Mouse (Mus musculus) hindbrain, embryonic 11.5 days (tissue): ENCODE measurements around the gene Gm11596. TPM values are rescaled to one million over a fixed set of nuclear protein-coding genes. Genes with fewer than 3 reads are reported as not detected.
"Not testable (repeated sequence)": the region's sequence is repeated elsewhere in the genome, so short reads cannot be mapped to it uniquely, and the experiment has no call there.

ENCODE experiments used
- ATAC-seq: fragments of 200-750 bp; cut with Nextera tagmentation; 2 replicates; pipeline ENCODE4 v1.8.0; 2017; ENCODE audit warnings: mild to moderate bottlenecking, moderate TSS enrichment, moderate library complexity; ENCODE audit not compliant: low FRiP score
- DNase-seq: peaks from one replicate; pipeline ENCODE4 v3.0.0-alpha.2; 2015; ENCODE audit warnings: low spot score
- H3K27ac ChIP-seq: fragments of 300-500 bp; sonication (generic); 2 replicates; pipeline ENCODE4 v1.5.1; 2014; ENCODE audit warnings: mild to moderate bottlenecking, low read depth, low read length
- H3K27me3 ChIP-seq: fragments of 300-500 bp; sonication (generic); 2 replicates; pipeline ENCODE4 v1.6.1; 2014; ENCODE audit warnings: mild to moderate bottlenecking, low read length, moderate library complexity, mixed read lengths; ENCODE audit not compliant: control insufficient read depth, insufficient read depth
- H3K36me3 ChIP-seq: fragments of 300-500 bp; sonication (generic); 2 replicates; pipeline ENCODE4 v1.6.1; 2014; ENCODE audit warnings: mild to moderate bottlenecking, low read length, moderate library complexity, mixed read lengths; ENCODE audit not compliant: control insufficient read depth, insufficient read depth
- H3K4me1 ChIP-seq: fragments of 300-500 bp; sonication (generic); replicated peaks from 2 replicates; pipeline ENCODE4 v1.6.1; 2014; ENCODE audit warnings: low read length, mixed read lengths; ENCODE audit not compliant: control insufficient read depth, insufficient read depth
- H3K4me2 ChIP-seq: fragments of 300-500 bp; sonication (generic); replicated peaks from 2 replicates; pipeline ENCODE4 v1.6.1; 2014; ENCODE audit warnings: mild to moderate bottlenecking, low read depth, low read length
- H3K4me3 ChIP-seq: fragments of 300-500 bp; sonication (generic); 2 replicates; pipeline ENCODE4 v1.5.1; 2014; ENCODE audit warnings: low read depth, low read length
- H3K9ac ChIP-seq: fragments of 300-500 bp; sonication (generic); 2 replicates; pipeline ENCODE4 v1.6.1; 2014; ENCODE audit warnings: low read depth, low read length
- H3K9me3 ChIP-seq: fragments of 300-500 bp; sonication (generic); 2 replicates; pipeline ENCODE4 v1.6.1; 2016; ENCODE audit warnings: low read length; ENCODE audit not compliant: control insufficient read depth
- WGBS: fragments of 180-500 bp; shearing (Covaris S2); extraction: QIAGEN DNeasy Blood & Tissue Kit; methylation state at CpG from one replicate; pipeline ENCODE4 v1.1.7; 2014; 5-methylcytosine and 5-hydroxymethylcytosine counted together
- polyA plus RNA-seq: library from polyadenylated mRNA; unstranded; fragments of >200 nt; fragmentation: Nextera tagmentation; extraction: Ambion mirVana; gene quantifications from 2 replicates; pipeline ENCODE4 v1.2.1, GENCODE M21; 2014

Gene Gm11596
- polyA plus RNA-seq, 1 experiment from 2014 or later: not detected

DNA sequence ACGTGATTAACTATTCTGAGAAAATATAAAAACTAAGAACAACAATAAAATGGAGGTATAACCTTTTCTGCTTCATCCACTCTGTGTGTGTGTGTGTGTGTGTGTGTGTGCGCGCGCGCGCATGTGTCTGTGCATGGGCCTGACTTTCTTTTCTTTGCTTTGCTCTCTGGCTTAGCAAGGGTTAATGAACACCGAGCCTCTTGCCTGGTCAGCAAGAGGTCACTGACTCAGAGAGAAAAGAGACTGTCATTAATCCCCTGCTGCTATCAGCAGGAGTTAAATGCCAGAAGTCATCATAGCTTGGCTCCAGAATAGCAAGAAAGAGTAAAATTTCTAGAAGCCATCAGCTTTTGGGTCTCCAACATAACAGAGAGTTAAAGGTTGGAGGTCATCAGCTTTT, 14.9 kb downstream of the Gm11596 start:
- Histone ChIP-seq H3K36me3 (no peaks in the 10 kb centered on the region), H3K27ac (no peak overlapping the region), H3K4me1 (no peaks in the 10 kb centered on the region), H3K9me3 (no peaks in the 10 kb centered on the region), H3K9ac (no peak overlapping the region), H3K4me3 (no peak overlapping the region), H3K27me3 (no peaks in the 10 kb centered on the region), H3K4me2 (no peak overlapping the region)
- no peak for ATAC-seq
- 46% methylated on average over 7 of the region's 7 CpGs for WGBS
- peak; percentile 6 for DNase-seq

- H3K36me3 ChIP-seq, H3K9me3 ChIP-seq, H3K4me1 ChIP-seq, H3K9ac ChIP-seq, H3K27ac ChIP-seq, H3K4me2 ChIP-seq, ATAC-seq, H3K27me3 ChIP-seq, DNase-seq, H3K4me3 ChIP-seq: not testable (repeated sequence)
Measured at GRCm38 (mm10) chr11:99772813-99773212, 20.5 kb downstream of the Gm11596 start, which contains the start of gene Gm11595. Gm11595 (minus strand) TSS chr11:99772913.

DNA sequence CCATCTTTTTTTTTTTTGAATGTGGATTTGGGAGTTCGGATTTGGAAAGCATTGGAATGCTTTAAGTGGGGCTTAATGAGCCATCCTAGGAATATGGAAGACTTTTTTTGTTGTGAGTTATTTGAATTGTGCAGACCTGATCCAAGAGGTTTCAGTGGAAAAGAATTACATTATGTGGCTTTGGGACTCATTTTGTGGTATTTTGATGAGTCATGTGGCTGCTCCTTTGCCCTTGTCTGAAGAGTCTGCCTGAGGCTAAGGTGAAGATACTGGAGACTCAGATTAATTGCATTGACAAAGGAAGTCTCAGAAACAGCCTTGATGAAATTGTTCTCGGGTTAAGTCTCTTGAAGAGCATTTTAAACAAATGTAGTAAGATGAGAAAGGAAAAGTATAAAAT, 24.9 kb downstream of the Gm11596 start:
- no peak for DNase-seq
- ATAC-seq: no peak
- H3K4me1 ChIP-seq: no peaks in the 10 kb centered on the region
- H3K27me3 ChIP-seq: no peaks in the 10 kb centered on the region
- H3K9ac ChIP-seq: no peak overlapping the region
- 77% methylated on average over 2 of the region's 2 CpGs for WGBS
- H3K36me3 ChIP-seq: no peaks in the 10 kb centered on the region
- no peak overlapping the region for H3K4me3 ChIP-seq
- no peak overlapping the region for H3K27ac ChIP-seq
- no peaks in the 10 kb centered on the region for H3K9me3 ChIP-seq
- H3K4me2 ChIP-seq: no peak overlapping the region

GRCm38 (mm10) chr11:99758877-99759276, 34.4 kb downstream of the Gm11596 start:
- Histone ChIP-seq H3K27me3 (no peaks in the 10 kb centered on the region), H3K9me3 (no peaks in the 10 kb centered on the region), H3K4me2 (no peak overlapping the region), H3K27ac (no peak overlapping the region), H3K4me3 (no peak overlapping the region), H3K36me3 (no peaks in the 10 kb centered on the region), H3K4me1 (no peaks in the 10 kb centered on the region), H3K9ac (no peak overlapping the region)
- WGBS: 85% methylated on average over 1 of the region's 1 CpGs
- ATAC-seq (no peak), DNase-seq (no peak)

GRCm38 (mm10) chr11:99743985-99744384, 49.3 kb downstream of the Gm11596 start:
- WGBS: 96% methylated on average over 3 of the region's 3 CpGs
- H3K27me3 ChIP-seq: no peaks in the 10 kb centered on the region
- no peaks in the 10 kb centered on the region for H3K9me3 ChIP-seq
- no peaks in the 10 kb centered on the region for H3K36me3 ChIP-seq
- no peak overlapping the region for H3K9ac ChIP-seq
- H3K4me3 ChIP-seq: no peak overlapping the region
- ATAC-seq (no peak), DNase-seq (no peak)
- H3K4me2 ChIP-seq: no peak overlapping the region
- no peak overlapping the region for H3K27ac ChIP-seq
- H3K4me1 ChIP-seq: no peaks in the 10 kb centered on the region

Other genes with a start within 250 kb of the Gm11596 start
- not detected in 2 replicates for gene Krtap3-3, start 242.6 kb downstream of the Gm11596 start, polyA plus RNA-seq
- gene Krtap3-2, start 236.6 kb downstream of the Gm11596 start, polyA plus RNA-seq: not detected in 2 replicates
- gene Gm11939, start 234.0 kb downstream of the Gm11596 start, polyA plus RNA-seq: not detected in 2 replicates
- not detected in 2 replicates for gene Krtap3-1, start 226.8 kb downstream of the Gm11596 start, polyA plus RNA-seq
- not detected in 2 replicates for gene Krtap1-5, start 212.5 kb downstream of the Gm11596 start, polyA plus RNA-seq
- not detected in 2 replicates for gene Krtap1-4, start 209.8 kb downstream of the Gm11596 start, polyA plus RNA-seq
- not detected in 2 replicates for gene Krtap1-3, start 202.1 kb downstream of the Gm11596 start, polyA plus RNA-seq
- gene Krtap9-3, start 195.4 kb downstream of the Gm11596 start, polyA plus RNA-seq: not detected in 2 replicates
- not detected in 2 replicates for gene Gm11938, start 190.2 kb downstream of the Gm11596 start, polyA plus RNA-seq
- gene Gm11937, start 183.3 kb downstream of the Gm11596 start, polyA plus RNA-seq: not detected in 2 replicates
- not detected in 2 replicates for gene Krtap2-4, start 178.6 kb downstream of the Gm11596 start, polyA plus RNA-seq
- gene Gm11562, start 173.0 kb downstream of the Gm11596 start, polyA plus RNA-seq: not detected in 2 replicates
- gene Krtap4-1, start 165.2 kb downstream of the Gm11596 start, polyA plus RNA-seq: not detected in 2 replicates
- gene Krtap4-2, start 158.4 kb downstream of the Gm11596 start, polyA plus RNA-seq: not detected in 2 replicates
- gene Krtap4-7, start 149.4 kb downstream of the Gm11596 start, polyA plus RNA-seq: not detected in 2 replicates
- not detected in 2 replicates for gene Gm11555, start 143.2 kb downstream of the Gm11596 start, polyA plus RNA-seq
- not detected in 2 replicates for gene Gm11563, start 134.5 kb downstream of the Gm11596 start, polyA plus RNA-seq
- not detected in 2 replicates for gene Krtap4-6, start 127.5 kb downstream of the Gm11596 start, polyA plus RNA-seq
- gene Gm14190, start 102.7 kb downstream of the Gm11596 start, polyA plus RNA-seq: not detected in 2 replicates
- gene Gm14180, start 59.2 kb downstream of the Gm11596 start, polyA plus RNA-seq: not detected in 2 replicates
- gene Gm11595, start 20.6 kb downstream of the Gm11596 start, polyA plus RNA-seq: not detected in 2 replicates
- not detected in 2 replicates for gene Krtap4-8, start 12.8 kb downstream of the Gm11596 start, polyA plus RNA-seq
- not detected in 2 replicates for gene Krtap4-9, start 8.3 kb downstream of the Gm11596 start, polyA plus RNA-seq
- not detected in 2 replicates for gene Gm11569, start 5.5 kb upstream of the Gm11596 start, polyA plus RNA-seq
- not detected in 2 replicates for gene Gm11554, start 11.0 kb upstream of the Gm11596 start, polyA plus RNA-seq
- gene Krtap4-13, start 16.4 kb upstream of the Gm11596 start, polyA plus RNA-seq: not detected in 2 replicates
- not detected in 2 replicates for gene Gm11564, start 22.2 kb upstream of the Gm11596 start, polyA plus RNA-seq
- gene 2300003K06Rik, start 44.6 kb upstream of the Gm11596 start, polyA plus RNA-seq: not detected in 2 replicates
- not detected in 2 replicates for gene Krtap4-16, start 58.1 kb upstream of the Gm11596 start, polyA plus RNA-seq
- not detected in 2 replicates for gene Gm11568, start 64.5 kb upstream of the Gm11596 start, polyA plus RNA-seq
- not detected in 2 replicates for gene Gm11559, start 71.0 kb upstream of the Gm11596 start, polyA plus RNA-seq
- not detected in 2 replicates for gene Krtap9-1, start 79.9 kb upstream of the Gm11596 start, polyA plus RNA-seq
- not detected in 2 replicates for gene Gm11567, start 85.7 kb upstream of the Gm11596 start, polyA plus RNA-seq
- gene Krtap31-1, start 114.5 kb upstream of the Gm11596 start, polyA plus RNA-seq: not detected in 2 replicates
- not detected in 2 replicates for gene Gm11565, start 121.3 kb upstream of the Gm11596 start, polyA plus RNA-seq
- not detected in 2 replicates for gene Krtap31-2, start 142.8 kb upstream of the Gm11596 start, polyA plus RNA-seq
- not detected in 2 replicates for gene Krtap9-5, start 155.0 kb upstream of the Gm11596 start, polyA plus RNA-seq
- gene Krtap29-1, start 185.6 kb upstream of the Gm11596 start, polyA plus RNA-seq: not detected in 2 replicates
- gene Krtap16-1, start 193.1 kb upstream of the Gm11596 start, polyA plus RNA-seq: not detected in 2 replicates
- gene Krtap17-1, start 200.5 kb upstream of the Gm11596 start, polyA plus RNA-seq: 0.23 TPM in 1 of 2 replicates, not detected in the other
- not detected in 2 replicates for gene Krt33a, start 222.7 kb upstream of the Gm11596 start, polyA plus RNA-seq
- gene Krt33b, start 236.4 kb upstream of the Gm11596 start, polyA plus RNA-seq: not detected in 2 replicates
- not detected in 2 replicates for gene Krt34, start 248.1 kb upstream of the Gm11596 start, polyA plus RNA-seq